Mouse (Mus musculus) ES-E14 (cell line): ENCODE measurements around the gene Epas1. TPM values are rescaled to one million over a fixed set of nuclear protein-coding genes. Genes with fewer than 3 reads are reported as not detected.

Experiments
- DNase-seq: peaks from one replicate; pipeline ENCODE4 v3.0.0-alpha.2; 2013; ENCODE audit warnings: low read depth, low spot score
- H3K27ac ChIP-seq: 2 replicates; pipeline ENCODE4 v1.5.1; 2012; ENCODE audit warnings: low read depth, mild to moderate bottlenecking, low read length, moderate library complexity, mixed read lengths; ENCODE audit not compliant: poor library complexity, insufficient read depth, severe bottlenecking
- H3K36me3 ChIP-seq: 2 replicates; pipeline ENCODE4 v1.6.1; 2012; ENCODE audit warnings: mild to moderate bottlenecking, low read length, moderate library complexity, mixed read lengths; ENCODE audit not compliant: control insufficient read depth, poor library complexity, insufficient read depth, severe bottlenecking
- H3K4me1 ChIP-seq, 2 experiments: fragments of 150-350 bp in 1 of 2; sonication (generic) in 1 of 2; 2 replicates each; pipeline ENCODE4 v1.6.1; 2012; ENCODE audit warnings: low read length in 2 of 2, mild to moderate bottlenecking in 1 of 2, mixed read lengths in 1 of 2; ENCODE audit not compliant: control insufficient read depth in 2 of 2, insufficient read depth in 2 of 2, poor library complexity in 1 of 2
- H3K4me3 ChIP-seq, 2 experiments: fragments of 150-350 bp in 1 of 2; sonication (generic) in 1 of 2; 2 replicates each; pipeline ENCODE4 v1.5.1; 2012; ENCODE audit warnings: low read length in 2 of 2, low read depth in 1 of 2, mild to moderate bottlenecking in 1 of 2, mixed read lengths in 1 of 2; ENCODE audit not compliant: insufficient read depth in 1 of 2, poor library complexity in 1 of 2, severe bottlenecking in 1 of 2
- H3K9ac ChIP-seq: 2 replicates; pipeline ENCODE4 v1.6.1; 2012; ENCODE audit warnings: low read depth, mild to moderate bottlenecking, low read length, mixed read lengths; ENCODE audit not compliant: poor library complexity, insufficient read depth, severe bottlenecking
- H3K9me3 ChIP-seq: fragments of 150-350 bp; sonication (generic); 2 replicates; pipeline ENCODE4 v1.6.1; 2012; ENCODE audit warnings: low read depth, mild to moderate bottlenecking, low read length; ENCODE audit not compliant: control insufficient read depth, insufficient read depth
- CHD2 ChIP-seq: IDR thresholded peaks from 2 replicates; pipeline ENCODE4 v1.6.1; 2014; ENCODE audit warnings: mild to moderate bottlenecking, low read depth, low read length, inconsistent platforms
- HCFC1 ChIP-seq: IDR thresholded peaks from 2 replicates; pipeline ENCODE4 v1.6.1; 2012; ENCODE audit warnings: low read length, inconsistent platforms, borderline replicate concordance; ENCODE audit not compliant: insufficient read depth
- MAFK ChIP-seq: IDR thresholded peaks from 2 replicates; pipeline ENCODE4 v1.6.1; 2014; ENCODE audit warnings: mild to moderate bottlenecking, low read depth, low read length, inconsistent platforms; ENCODE audit not compliant: insufficient read depth
- ZC3H11A ChIP-seq: IDR thresholded peaks from 2 replicates; pipeline ENCODE4 v1.6.1; 2012; ENCODE audit warnings: low read depth, mild to moderate bottlenecking, inconsistent platforms, low read length, borderline replicate concordance
- ZNF384 ChIP-seq: IDR thresholded peaks from 2 replicates; pipeline ENCODE4 v1.6.1; 2012; ENCODE audit warnings: low read depth, low read length, inconsistent platforms
- in situ Hi-C, 2 experiments: fragments of 600-800 bp; cut with MboI; formaldehyde crosslinking; loops; one replicate each; pipeline ENCODE4 v1.15.1; 2025; ENCODE audit warnings: low sequenced_read_pairs in 2 of 2, inconsistent platforms in 1 of 2; ENCODE audit not compliant: unreplicated experiment in 2 of 2
- total RNA-seq: library from RNA; depleted of rRNA; stranded (reverse); fragments of 300-350 nt; gene quantifications from 2 replicates; pipeline ENCODE4 v1.2.3, GENCODE M21; 2012

Epas1 gene
- total RNA-seq, 1 experiment, result 9.5 TPM

GRCm38 (mm10) chr17:86727031-86727430 lies 26.5 kb upstream of the Epas1 start:
- in situ Hi-C loops, result no loop called here
- DNase-seq, result no peak

GRCm38 (mm10) chr17:86731273-86731672 lies 22.2 kb upstream of the Epas1 start:
- Histone ChIP-seq H3K4me1 (peaks cover 4 to 6% of the 10 kb centered on the region in 2 experiments; a peak in 2 of 4 replicates), H3K9ac (no peak overlapping the region), H3K9me3 (no peaks in the 10 kb centered on the region), H3K36me3 (no peaks in the 10 kb centered on the region), H3K4me3 (no peak overlapping the region), H3K27ac (no peak overlapping the region)
- no peak for TF ChIP-seq HCFC1
- no peak for TF ChIP-seq ZC3H11A
- no peak for TF ChIP-seq MAFK
- TF ChIP-seq CHD2, result no peak
- no peak for TF ChIP-seq ZNF384
- in situ Hi-C loops, result no loop called here
- DNase-seq, result no peak

More at GRCm38 (mm10) chr17:86727031-86727430, 26.5 kb upstream of the Epas1 start:
- no peak overlapping the region for H3K9ac ChIP-seq
- H3K4me3 ChIP-seq, result no peak overlapping the region
- H3K9me3 ChIP-seq, result no peaks in the 10 kb centered on the region
- no peaks in the 10 kb centered on the region for H3K36me3 ChIP-seq
- H3K27ac ChIP-seq, result no peak overlapping the region
- peaks cover 4 to 8% of the 10 kb centered on the region in 2 experiments; a peak in 2 of 4 replicates for H3K4me1 ChIP-seq
- TF ChIP-seq MAFK (no peak), CHD2 (no peak), ZC3H11A (no peak), HCFC1 (no peak), ZNF384 (no peak)

- H3K9ac ChIP-seq, result no peak overlapping the region
- in situ Hi-C loops, result no loop called here
These were observed 21.5 kb upstream of the Epas1 start for GRCm38 (mm10) chr17:86732024-86732423.

GRCm38 (mm10) chr17:86732522-86732921 lies 21.0 kb upstream of the Epas1 start:
- in situ Hi-C loops, result no loop called here
- Histone ChIP-seq H3K4me1 (peaks cover 3 to 6% of the 10 kb centered on the region in 2 experiments; a peak in 2 of 4 replicates), H3K27ac (no peak overlapping the region), H3K36me3 (no peaks in the 10 kb centered on the region), H3K9me3 (no peaks in the 10 kb centered on the region), H3K4me3 (peak overlapping the region in 1 of 2 experiments; percentile 6; a peak in 1 of 4 replicates), H3K9ac (no peak overlapping the region)
- TF ChIP-seq ZC3H11A (no peak), CHD2 (no peak), ZNF384 (no peak), HCFC1 (no peak), MAFK (no peak)
- DNase-seq, result no peak

More at GRCm38 (mm10) chr17:86732024-86732423, 21.5 kb upstream of the Epas1 start:
- Histone ChIP-seq H3K4me1 (peaks cover 4 to 6% of the 10 kb centered on the region in 2 experiments; a peak in 2 of 4 replicates), H3K4me3 (peak overlapping the region; percentile 6 to 32; a peak in 2 of 4 replicates), H3K27ac (no peak overlapping the region; the same call in 1 of the 2 replicates), H3K36me3 (no peaks in the 10 kb centered on the region), H3K9me3 (no peaks in the 10 kb centered on the region)
- DNase-seq, result no peak
- TF ChIP-seq HCFC1 (no peak), ZNF384 (no peak), ZC3H11A (no peak), MAFK (no peak), CHD2 (no peak)

- Histone ChIP-seq H3K4me1 (peaks cover 2 to 6% of the 10 kb centered on the region in 2 experiments; a peak in 2 of 4 replicates), H3K9me3 (no peaks in the 10 kb centered on the region), H3K9ac (no peak overlapping the region), H3K27ac (no peak overlapping the region), H3K4me3 (no peak overlapping the region), H3K36me3 (no peaks in the 10 kb centered on the region)
- DNase-seq, result no peak
- TF ChIP-seq ZNF384 (no peak), ZC3H11A (no peak), CHD2 (no peak), MAFK (no peak), HCFC1 (no peak)
- in situ Hi-C loops, result no loop called here
These were observed 19.9 kb upstream of the Epas1 start for GRCm38 (mm10) chr17:86733644-86734043.
